9 mouse cellular contexts compared by ENCODE assay signal in genomic region chr2:164520782-164521181, GRCm38 (mm10). TPM values are rescaled to one million over a fixed set of nuclear protein-coding genes. Genes with fewer than 3 reads are reported as not detected.
DNase-seq lines count a peak whose midpoint lies in the region; ATAC-seq and TF ChIP-seq lines count a peak whose summit lies in the region.
"Had no signal": no experiment of that assay in that cellular context is flagged by ENCODE, and none has a peak within 500 bp of the region (broad histone marks: within the 10 kb centered on the region; RNA-seq: fewer than 3 reads in every experiment).

No protein-coding gene starts in this region.

- no peak overlapping the region for H3K9ac ChIP-seq in hindbrain, postnatal 0 days (replicated peaks; ENCODE audit: low read length)
- H3K9ac ChIP-seq in hindbrain, embryonic 13.5 days = no peak overlapping the region
- H3K9ac ChIP-seq in embryonic facial prominence, embryonic 11.5 days (replicated peaks; ENCODE audit: low read length) = no peak overlapping the region
- no peak overlapping the region for H3K9ac ChIP-seq in kidney, embryonic 15.5 days
- H3K9ac ChIP-seq: embryonic facial prominence, embryonic 12.5 days had no signal

- H3K4me1 ChIP-seq in hindbrain, postnatal 0 days (ENCODE audit: insufficient read depth, low read length) = no peaks in the 10 kb centered on the region
- H3K4me1 ChIP-seq in hindbrain, embryonic 13.5 days (replicated peaks) = peaks cover 9% of the 10 kb centered on the region; the same call in 1 of the 2 replicates
- H3K4me1 ChIP-seq in embryonic facial prominence, embryonic 11.5 days (ENCODE audit: control insufficient read depth, insufficient read depth, low read length) = peaks cover 5% of the 10 kb centered on the region; the same call in 1 of the 2 replicates
- H3K4me1 ChIP-seq in kidney, embryonic 15.5 days = peaks cover 24% of the 10 kb centered on the region

- H3K27me3 ChIP-seq in hindbrain, postnatal 0 days (ENCODE audit: insufficient read depth, low read length) = 0 out of 2 replicates have a peak, but pooled peaks cover 3% of the 10 kb centered on the region
- H3K27me3 ChIP-seq in hindbrain, embryonic 13.5 days = peaks cover 4% of the 10 kb centered on the region
- H3K27me3 ChIP-seq in embryonic facial prominence, embryonic 11.5 days (ENCODE audit: control insufficient read depth, insufficient read depth, low read length) = no peaks in the 10 kb centered on the region
- H3K27me3 ChIP-seq in kidney, embryonic 15.5 days = peaks cover 12% of the 10 kb centered on the region
- H3K27me3 ChIP-seq: embryonic facial prominence, embryonic 12.5 days had no signal

- no peak overlapping the region for H3K27ac ChIP-seq in hindbrain, postnatal 0 days
- H3K27ac ChIP-seq in hindbrain, embryonic 13.5 days = no peak overlapping the region
- H3K27ac ChIP-seq in embryonic facial prominence, embryonic 11.5 days (replicated peaks; ENCODE audit: low read depth, low read length) = no peak overlapping the region
- no peak overlapping the region for H3K27ac ChIP-seq in kidney, embryonic 15.5 days
- H3K27ac ChIP-seq: embryonic facial prominence, embryonic 12.5 days had no signal

- H3K4me2 ChIP-seq in hindbrain, postnatal 0 days (ENCODE audit: low read depth, low read length) = no peak overlapping the region
- no peak overlapping the region for H3K4me2 ChIP-seq in hindbrain, embryonic 13.5 days
- H3K4me2 ChIP-seq in embryonic facial prominence, embryonic 11.5 days (ENCODE audit: low read depth, low read length) = no peak overlapping the region
- H3K4me2 ChIP-seq in kidney, embryonic 15.5 days = no peak overlapping the region

- TF ChIP-seq CTCF in hindbrain, postnatal 0 days (IDR thresholded peaks at IDR 0.05; ENCODE audit: low read depth) = peak; percentile 77

- no peaks in the 10 kb centered on the region for H3K36me3 ChIP-seq in hindbrain, postnatal 0 days (ENCODE audit: insufficient read depth, low read length)
- no peaks in the 10 kb centered on the region for H3K36me3 ChIP-seq in hindbrain, embryonic 13.5 days
- no peaks in the 10 kb centered on the region for H3K36me3 ChIP-seq in embryonic facial prominence, embryonic 11.5 days (replicated peaks; ENCODE audit: control insufficient read depth, insufficient read depth, low read depth, low read length)
- no peaks in the 10 kb centered on the region for H3K36me3 ChIP-seq in kidney, embryonic 15.5 days
- H3K36me3 ChIP-seq: embryonic facial prominence, embryonic 12.5 days had no signal

- H3K4me3 ChIP-seq in hindbrain, postnatal 0 days (ENCODE audit: low read length) = no peak overlapping the region
- no peak overlapping the region for H3K4me3 ChIP-seq in hindbrain, embryonic 13.5 days
- H3K4me3 ChIP-seq in embryonic facial prominence, embryonic 11.5 days (ENCODE audit: low read depth, low read length) = no peak overlapping the region
- no peak overlapping the region for H3K4me3 ChIP-seq in kidney, embryonic 15.5 days (replicated peaks)
- H3K4me3 ChIP-seq: embryonic facial prominence, embryonic 12.5 days had no signal

- 0 out of 2 replicates have a peak, but pooled peaks cover 2% of the 10 kb centered on the region for H3K9me3 ChIP-seq in hindbrain, postnatal 0 days (ENCODE audit: low read length)
- no peaks in the 10 kb centered on the region for H3K9me3 ChIP-seq in hindbrain, embryonic 13.5 days
- H3K9me3 ChIP-seq in embryonic facial prominence, embryonic 11.5 days (replicated peaks; ENCODE audit: control insufficient read depth, low read length) = no peaks in the 10 kb centered on the region
- H3K9me3 ChIP-seq in kidney, embryonic 15.5 days (replicated peaks) = no peaks in the 10 kb centered on the region
- H3K9me3 ChIP-seq: embryonic facial prominence, embryonic 12.5 days had no signal

- peak; percentile 58 for DNase-seq in hindbrain, postnatal 0 days (ENCODE audit: low spot score)
- peak; percentile 62 for DNase-seq in NIH3T3 (ENCODE audit: low read depth)
- peak; percentile 55 for DNase-seq in embryonic facial prominence, embryonic 11.5 days (ENCODE audit: low spot score)
- peak; percentile 22 for DNase-seq in thymus, postnatal 0 days (ENCODE audit: low spot score)
- DNase-seq in layer of hippocampus, postnatal 14 days (ENCODE audit: low spot score in 2 of 2) = no peak

- ATAC-seq in hindbrain, postnatal 0 days = 0 out of 2 replicates have a peak, but pooled peaks have one; percentile 51
- no peak for ATAC-seq in hindbrain, embryonic 13.5 days (ENCODE audit: low FRiP score)
- ATAC-seq in embryonic facial prominence, embryonic 11.5 days (replicated peaks; ENCODE audit: insufficient number of reproducible peaks, low FRiP score, low TSS enrichment, low read depth) = no peak
- ATAC-seq in kidney, embryonic 15.5 days (replicated peaks; ENCODE audit: low FRiP score) = peak; percentile 66; the same call in 1 of the 2 replicates
- peak; percentile 78 for ATAC-seq in megakaryocyte, adult 5-6 weeks (ENCODE audit: poor library complexity, severe bottlenecking)

- WGBS in hindbrain, postnatal 0 days = 18% methylated on average over 3 of the region's 3 CpGs
- WGBS in hindbrain, embryonic 13.5 days = 15% methylated on average over 3 of the region's 3 CpGs
- 14% methylated on average over 3 of the region's 3 CpGs for WGBS in embryonic facial prominence, embryonic 11.5 days
- 15% methylated on average over 3 of the region's 3 CpGs for WGBS in kidney, embryonic 15.5 days

RNA-seq across cellular contexts. Expression of gene Pigt, which starts 23.5 kb away (rescaled TPM):
- total RNA-seq in hindbrain, postnatal 0 days (2014; rRNA removed) = 118 and 134 TPM in 2 replicates
- polyA plus RNA-seq in hindbrain, postnatal 0 days (2015; fragmentation: Nextera tagmentation; extraction: Ambion mirVana) = 102 and 116 TPM in 2 replicates
- polyA plus RNA-seq in hindbrain, embryonic 13.5 days (2015; fragmentation: Nextera tagmentation; extraction: Ambion mirVana) = 67.3 and 71.1 TPM in 2 replicates
- polyA plus RNA-seq in embryonic facial prominence, embryonic 11.5 days (2014; fragmentation: Nextera tagmentation; extraction: Ambion mirVana) = 38.4 and 43.3 TPM in 2 replicates
- polyA plus RNA-seq in kidney, embryonic 15.5 days (2015; fragmentation: Nextera tagmentation; extraction: Ambion mirVana) = 65.1 and 69.6 TPM in 2 replicates
- total RNA-seq in megakaryocyte, adult 5-6 weeks (2015) = 69.0 and 70.8 TPM in 2 replicates
- total RNA-seq in megakaryocyte, adult 5-6 weeks (2017) = 30.8 and 43.0 TPM in 2 replicates
- 47.2 and 51.1 TPM in 2 replicates for polyA plus RNA-seq in thymus, postnatal 0 days (2015; fragmentation: Nextera tagmentation; extraction: Ambion mirVana)
- total RNA-seq in layer of hippocampus, postnatal 14 days (2021) = 10 to 100 TPM; 95.2 to 96.5 TPM

RNA-seq across cellular contexts. Expression of gene Dbndd2, which starts 34.9 kb away (rescaled TPM):
- total RNA-seq in hindbrain, postnatal 0 days (2014; rRNA removed) = 29.5 and 30.9 TPM in 2 replicates
- 37.2 and 38.0 TPM in 2 replicates for polyA plus RNA-seq in hindbrain, postnatal 0 days (2015; fragmentation: Nextera tagmentation; extraction: Ambion mirVana)
- 12.0 and 13.8 TPM in 2 replicates for polyA plus RNA-seq in hindbrain, embryonic 13.5 days (2015; fragmentation: Nextera tagmentation; extraction: Ambion mirVana)
- polyA plus RNA-seq in embryonic facial prominence, embryonic 11.5 days (2014; fragmentation: Nextera tagmentation; extraction: Ambion mirVana) = 1.6 and 4.2 TPM in 2 replicates
- 13.0 and 14.0 TPM in 2 replicates for polyA plus RNA-seq in kidney, embryonic 15.5 days (2015; fragmentation: Nextera tagmentation; extraction: Ambion mirVana)
- total RNA-seq in megakaryocyte, adult 5-6 weeks (2015) = 3.2 and 7.9 TPM in 2 replicates
- total RNA-seq in megakaryocyte, adult 5-6 weeks (2017) = 1.4 and 2.0 TPM in 2 replicates
- polyA plus RNA-seq in thymus, postnatal 0 days (2015; fragmentation: Nextera tagmentation; extraction: Ambion mirVana) = 12.6 and 15.3 TPM in 2 replicates
- 10 to 100 TPM; 87.6 to 88.0 TPM for total RNA-seq in layer of hippocampus, postnatal 14 days (2021)

RNA-seq across cellular contexts. Expression of gene Wfdc2, which starts 41.4 kb away (rescaled TPM):
- total RNA-seq in hindbrain, postnatal 0 days (2014; rRNA removed) = 1.5 and 2.7 TPM in 2 replicates
- 3.1 and 4.5 TPM in 2 replicates for polyA plus RNA-seq in hindbrain, postnatal 0 days (2015; fragmentation: Nextera tagmentation; extraction: Ambion mirVana)
- 4.5 and 5.5 TPM in 2 replicates for polyA plus RNA-seq in hindbrain, embryonic 13.5 days (2015; fragmentation: Nextera tagmentation; extraction: Ambion mirVana)
- 47.1 and 52.2 TPM in 2 replicates for polyA plus RNA-seq in embryonic facial prominence, embryonic 11.5 days (2014; fragmentation: Nextera tagmentation; extraction: Ambion mirVana)
- 329 and 368 TPM in 2 replicates for polyA plus RNA-seq in kidney, embryonic 15.5 days (2015; fragmentation: Nextera tagmentation; extraction: Ambion mirVana)
- total RNA-seq in megakaryocyte, adult 5-6 weeks (2015) = not detected in 2 replicates
- total RNA-seq in megakaryocyte, adult 5-6 weeks (2017) = not detected in 2 replicates
- polyA plus RNA-seq in thymus, postnatal 0 days (2015; fragmentation: Nextera tagmentation; extraction: Ambion mirVana) = 51.3 and 53.4 TPM in 2 replicates
- 1 to 10 TPM in 1 of 2 experiments, not detected in 1; 5.6 TPM for total RNA-seq in layer of hippocampus, postnatal 14 days (2021)

RNA-seq across cellular contexts. Expression of gene Trp53tg5, which starts 47.3 kb away (rescaled TPM):
- not detected in 2 replicates for total RNA-seq in hindbrain, postnatal 0 days (2014; rRNA removed)
- not detected in 2 replicates for polyA plus RNA-seq in hindbrain, postnatal 0 days (2015; fragmentation: Nextera tagmentation; extraction: Ambion mirVana)
- 0.18 TPM in 1 of 2 replicates, not detected in the other for polyA plus RNA-seq in hindbrain, embryonic 13.5 days (2015; fragmentation: Nextera tagmentation; extraction: Ambion mirVana)
- not detected in 2 replicates for polyA plus RNA-seq in embryonic facial prominence, embryonic 11.5 days (2014; fragmentation: Nextera tagmentation; extraction: Ambion mirVana)
- not detected in 2 replicates for polyA plus RNA-seq in kidney, embryonic 15.5 days (2015; fragmentation: Nextera tagmentation; extraction: Ambion mirVana)
- not detected in 2 replicates for total RNA-seq in megakaryocyte, adult 5-6 weeks (2015)
- total RNA-seq in megakaryocyte, adult 5-6 weeks (2017) = not detected in 2 replicates
- not detected in 2 replicates for polyA plus RNA-seq in thymus, postnatal 0 days (2015; fragmentation: Nextera tagmentation; extraction: Ambion mirVana)
- total RNA-seq in layer of hippocampus, postnatal 14 days (2021) = not detected
- polyA plus RNA-seq: embryonic facial prominence, embryonic 12.5 days had no signal

RNA-seq across cellular contexts. Expression of gene Spint3, which starts 52.5 kb away (rescaled TPM):
- not detected in 2 replicates for total RNA-seq in hindbrain, postnatal 0 days (2014; rRNA removed)
- polyA plus RNA-seq in hindbrain, postnatal 0 days (2015; fragmentation: Nextera tagmentation; extraction: Ambion mirVana) = not detected in 2 replicates
- not detected in 2 replicates for polyA plus RNA-seq in hindbrain, embryonic 13.5 days (2015; fragmentation: Nextera tagmentation; extraction: Ambion mirVana)
- not detected in 2 replicates for polyA plus RNA-seq in embryonic facial prominence, embryonic 11.5 days (2014; fragmentation: Nextera tagmentation; extraction: Ambion mirVana)
- not detected in 2 replicates for polyA plus RNA-seq in kidney, embryonic 15.5 days (2015; fragmentation: Nextera tagmentation; extraction: Ambion mirVana)
- total RNA-seq in megakaryocyte, adult 5-6 weeks (2015) = not detected in 2 replicates
- not detected in 2 replicates for total RNA-seq in megakaryocyte, adult 5-6 weeks (2017)
- polyA plus RNA-seq in thymus, postnatal 0 days (2015; fragmentation: Nextera tagmentation; extraction: Ambion mirVana) = not detected in 2 replicates
- not detected for total RNA-seq in layer of hippocampus, postnatal 14 days (2021)
- polyA plus RNA-seq: embryonic facial prominence, embryonic 12.5 days had no signal

Comparison
In these comparisons a context has a peak if more than half of its experiments do, and no peak if none do; other contexts are left out.
1. ATAC-seq: peak in hindbrain, postnatal 0 days (single experiment), kidney, embryonic 15.5 days (single experiment) and megakaryocyte, adult 5-6 weeks (single experiment); none in hindbrain, embryonic 13.5 days (single experiment) and embryonic facial prominence, embryonic 11.5 days (single experiment).
2. DNase-seq: peak in hindbrain, postnatal 0 days (single experiment), NIH3T3 (single experiment), embryonic facial prominence, embryonic 11.5 days (single experiment) and thymus, postnatal 0 days (single experiment); none in layer of hippocampus, postnatal 14 days (0 of 2).